Mouse (Mus musculus) intestine, embryonic 16.5 days (tissue): ENCODE measurements around the gene Fbxo9. TPM values are rescaled to one million over a fixed set of nuclear protein-coding genes. Genes with fewer than 3 reads are reported as not detected.

Source experiments
- ATAC-seq: fragments of 200-750 bp; cut with Nextera tagmentation; 2 replicates; pipeline ENCODE4 v1.8.0; 2017; ENCODE audit warnings: moderate TSS enrichment, moderate library complexity
- H3K27ac ChIP-seq: fragments of 300-500 bp; sonication (generic); 2 replicates; pipeline ENCODE4 v1.5.1; 2014; ENCODE audit warnings: mild to moderate bottlenecking, low read length
- H3K27me3 ChIP-seq: fragments of 300-500 bp; sonication (generic); replicated peaks from 2 replicates; pipeline ENCODE4 v1.6.1; 2014; ENCODE audit warnings: low read length, control low read depth, mixed read lengths; ENCODE audit not compliant: control insufficient read depth, insufficient read depth
- H3K36me3 ChIP-seq: fragments of 300-500 bp; sonication (generic); 2 replicates; pipeline ENCODE4 v1.6.1; 2014; ENCODE audit warnings: low read length, control low read depth; ENCODE audit not compliant: control insufficient read depth, insufficient read depth
- H3K4me1 ChIP-seq: fragments of 300-500 bp; sonication (generic); 2 replicates; pipeline ENCODE4 v1.6.1; 2014; ENCODE audit warnings: low read length, control low read depth, mixed read lengths; ENCODE audit not compliant: control insufficient read depth, insufficient read depth
- H3K4me2 ChIP-seq: fragments of 300-500 bp; sonication (generic); 2 replicates; pipeline ENCODE4 v1.6.1; 2014; ENCODE audit warnings: low read depth, low read length, control low read depth
- H3K4me3 ChIP-seq: fragments of 300-500 bp; sonication (generic); 2 replicates; pipeline ENCODE4 v1.5.1; 2014; ENCODE audit warnings: mild to moderate bottlenecking, low read length
- H3K9ac ChIP-seq: fragments of 300-500 bp; sonication (generic); 2 replicates; pipeline ENCODE4 v1.6.1; 2014; ENCODE audit warnings: low read depth, low read length
- H3K9me3 ChIP-seq: fragments of 300-500 bp; sonication (generic); 2 replicates; pipeline ENCODE4 v1.6.1; 2016; ENCODE audit warnings: low read length, control low read depth; ENCODE audit not compliant: control insufficient read depth
- WGBS: fragments of 180-500 bp; shearing (Covaris S2); extraction: QIAGEN DNeasy Blood & Tissue Kit; methylation state at CpG from one replicate; pipeline ENCODE4 v1.1.7; 2014; 5-methylcytosine and 5-hydroxymethylcytosine counted together
- polyA plus RNA-seq: library from polyadenylated mRNA; unstranded; fragments of >200 nt; fragmentation: Nextera tagmentation; extraction: Ambion mirVana; gene quantifications from 2 replicates; pipeline ENCODE4 v1.2.1, GENCODE M21; 2015

The Fbxo9 gene
- polyA plus RNA-seq, 1 experiment from 2014 or later = 39.8 TPM

DNA sequence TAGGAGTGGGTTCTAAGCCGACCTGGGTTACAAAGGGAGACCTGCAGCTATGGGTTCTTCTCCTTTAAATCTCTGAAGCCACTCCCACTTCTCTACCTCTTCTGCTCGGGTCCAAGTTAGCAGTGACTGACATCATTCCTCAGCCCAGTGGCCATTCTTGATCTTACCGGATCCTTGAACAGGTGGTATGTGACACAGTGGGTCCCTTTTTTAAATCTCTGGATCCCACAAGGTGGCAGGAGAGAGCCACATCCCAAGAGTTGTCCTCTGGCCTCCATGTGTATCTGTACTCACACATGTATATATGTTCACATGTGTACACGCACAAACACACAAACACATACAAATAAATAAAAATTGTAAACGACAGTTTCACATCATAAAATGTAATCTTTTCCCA, 73.6 kb downstream of the Fbxo9 start:
- ATAC-seq = no peak
- Histone ChIP-seq H3K27ac (no peak overlapping the region), H3K27me3 (no peaks in the 10 kb centered on the region), H3K36me3 (no peaks in the 10 kb centered on the region), H3K4me2 (no peak overlapping the region), H3K9me3 (no peaks in the 10 kb centered on the region), H3K9ac (no peak overlapping the region), H3K4me1 (no peaks in the 10 kb centered on the region), H3K4me3 (no peak overlapping the region)
- 77% methylated on average over 5 of the region's 5 CpGs for WGBS

DNA sequence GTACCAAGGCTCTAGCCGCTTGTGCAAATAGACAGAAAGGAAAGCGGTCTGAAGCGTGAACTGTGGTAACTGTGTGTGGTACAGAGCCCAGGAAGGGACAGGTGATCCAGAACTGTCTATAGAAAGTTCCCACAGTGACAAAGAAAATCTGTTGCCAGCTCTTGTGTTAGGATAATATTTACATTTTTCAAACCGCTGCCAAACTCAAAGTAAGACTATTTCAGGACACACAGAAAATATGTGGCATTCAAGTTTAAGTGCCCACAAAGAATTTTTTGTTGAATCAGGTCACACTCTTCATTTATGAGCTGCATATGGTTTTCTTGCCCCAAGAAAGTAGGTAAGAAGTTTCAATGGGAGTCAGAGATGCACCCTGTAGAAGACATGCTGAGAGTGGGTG, 75.9 kb downstream of the Fbxo9 start:
- no peak for ATAC-seq
- Histone ChIP-seq H3K4me1 (no peaks in the 10 kb centered on the region), H3K27me3 (no peaks in the 10 kb centered on the region), H3K36me3 (no peaks in the 10 kb centered on the region), H3K9me3 (no peaks in the 10 kb centered on the region), H3K9ac (no peak overlapping the region), H3K4me2 (no peak overlapping the region), H3K4me3 (no peak overlapping the region), H3K27ac (no peak overlapping the region)
- WGBS = 83% methylated on average over 4 of the region's 4 CpGs

Other genes with a start within 250 kb of the Fbxo9 start
- 67.9 and 70.9 TPM in 2 replicates for gene Elovl5, start 191.7 kb downstream of the Fbxo9 start, polyA plus RNA-seq
- not detected in 2 replicates for gene Gcm1, start 57.1 kb downstream of the Fbxo9 start, polyA plus RNA-seq
- gene Ick, start 127 bp upstream of the Fbxo9 start, polyA plus RNA-seq = 28.1 and 29.9 TPM in 2 replicates
- gene Gsta4, start 73.7 kb upstream of the Fbxo9 start, polyA plus RNA-seq = 57.5 and 62.7 TPM in 2 replicates
- gene Gsta1, start 121.6 kb upstream of the Fbxo9 start, polyA plus RNA-seq = 94.1 and 98.3 TPM in 2 replicates
- 73.4 and 80.7 TPM in 2 replicates for gene Gm3776, start 148.1 kb upstream of the Fbxo9 start, polyA plus RNA-seq
- 0.93 and 0.95 TPM in 2 replicates for gene Gm10639, start 180.9 kb upstream of the Fbxo9 start, polyA plus RNA-seq
- not detected in 2 replicates for gene Omt2a, start 205.7 kb upstream of the Fbxo9 start, polyA plus RNA-seq
- gene Omt2b, start 218.5 kb upstream of the Fbxo9 start, polyA plus RNA-seq = not detected in 2 replicates
- 77.3 and 89.5 TPM in 2 replicates for gene Gsta2, start 246.7 kb upstream of the Fbxo9 start, polyA plus RNA-seq